Mouse (Mus musculus) forebrain, embryonic 16.5 days (tissue): ENCODE results near the gene Adgb. TPM values are rescaled to one million over a fixed set of nuclear protein-coding genes. Genes with fewer than 3 reads are reported as not detected.
A peak's percentile ranks its signal among the peaks of the same experiment; 100 is the strongest.
"Not testable (repeated sequence)": the region's sequence is repeated elsewhere in the genome, so short reads cannot be mapped to it uniquely, and the experiment has no call there.

Experiments used
- ATAC-seq: fragments of 200-750 bp; cut with Nextera tagmentation; 2 replicates; pipeline ENCODE4 v1.8.0; 2017; ENCODE audit warnings: mild to moderate bottlenecking, moderate library complexity
- H3K27ac ChIP-seq: fragments of 300-500 bp; sonication (generic); 2 replicates; pipeline ENCODE4 v1.5.1; 2014; ENCODE audit warnings: low read length, control low read depth
- H3K27me3 ChIP-seq: fragments of 300-500 bp; sonication (generic); replicated peaks from 2 replicates; pipeline ENCODE4 v1.6.1; 2014; ENCODE audit warnings: low read length; ENCODE audit not compliant: control insufficient read depth, insufficient read depth
- H3K36me3 ChIP-seq: fragments of 300-500 bp; sonication (generic); 2 replicates; pipeline ENCODE4 v1.6.1; 2014; ENCODE audit not compliant: control insufficient read depth, insufficient read depth
- H3K4me1 ChIP-seq: fragments of 300-500 bp; sonication (generic); replicated peaks from 2 replicates; pipeline ENCODE4 v1.6.1; 2014; ENCODE audit warnings: low read length; ENCODE audit not compliant: control insufficient read depth, insufficient read depth
- H3K4me2 ChIP-seq: fragments of 300-500 bp; sonication (generic); 2 replicates; pipeline ENCODE4 v1.6.1; 2014; ENCODE audit warnings: mild to moderate bottlenecking, low read length, control low read depth
- H3K4me3 ChIP-seq: fragments of 300-500 bp; sonication (generic); replicated peaks from 2 replicates; pipeline ENCODE4 v1.5.1; 2014; ENCODE audit warnings: mild to moderate bottlenecking, low read length, control low read depth
- H3K9ac ChIP-seq: fragments of 300-500 bp; sonication (generic); replicated peaks from 2 replicates; pipeline ENCODE4 v1.6.1; 2014; ENCODE audit warnings: low read depth, low read length, control low read depth
- H3K9me3 ChIP-seq: fragments of 300-500 bp; sonication (generic); 2 replicates; pipeline ENCODE4 v1.6.1; 2016; ENCODE audit warnings: low read length; ENCODE audit not compliant: control insufficient read depth
- WGBS: fragments of 180-500 bp; shearing (Covaris S2); extraction: QIAGEN DNeasy Blood & Tissue Kit; methylation state at CpG from one replicate; pipeline ENCODE4 v1.1.7; 2014; 5-methylcytosine and 5-hydroxymethylcytosine counted together
- polyA plus RNA-seq: library from polyadenylated mRNA; unstranded; fragments of >200 nt; fragmentation: Nextera tagmentation; extraction: Ambion mirVana; gene quantifications from 2 replicates; pipeline ENCODE4 v1.2.1, GENCODE M21; 2015

Adgb gene
- polyA plus RNA-seq = 0.11 and 0.14 TPM in 2 replicates

GRCm38 (mm10) chr10:10471961-10472610 is at the start of gene Adgb:
Gene Adgb (minus strand): TSS chr10:10472326.
- no peaks in the 10 kb centered on the region for H3K27me3 ChIP-seq
- peak; percentile 97 for ATAC-seq
- peak within 1 kb of the TSS; percentile 12 for H3K9ac ChIP-seq
- H3K27ac ChIP-seq = no peak within 1 kb of the TSS
- peak within 1 kb of the TSS; percentile 10 for H3K4me3 ChIP-seq
- H3K4me2 ChIP-seq = peak within 1 kb of the TSS; percentile 41
- no peaks in the 10 kb centered on the region for H3K36me3 ChIP-seq
- WGBS = 7% methylated on average over 22 of the region's 22 CpGs
- peaks cover 6% of the 10 kb centered on the region for H3K4me1 ChIP-seq
- H3K9me3 ChIP-seq = no peaks in the 10 kb centered on the region

DNA sequence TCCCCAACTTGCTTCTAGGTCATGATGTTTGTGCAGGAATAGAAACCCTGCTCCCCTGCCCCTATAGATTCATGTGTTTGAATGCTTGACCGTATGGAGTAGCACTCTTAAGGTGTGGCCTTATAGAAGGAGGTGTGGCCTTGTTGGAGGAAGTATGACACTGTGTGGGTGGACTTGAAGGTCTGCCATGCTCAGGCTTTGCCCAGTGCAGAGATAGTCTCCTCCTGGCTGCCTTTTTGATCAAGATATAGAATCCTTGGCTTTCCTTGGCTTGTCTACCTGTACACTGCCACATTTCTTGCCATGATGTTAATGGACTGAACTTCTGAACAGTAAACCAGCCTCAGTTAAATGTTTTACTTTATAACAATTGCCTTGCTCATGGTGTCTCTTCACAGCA is 8.0 kb upstream of the Adgb start:
- Histone ChIP-seq H3K4me2 (no peak overlapping the region), H3K4me1 (no peaks in the 10 kb centered on the region), H3K36me3 (no peaks in the 10 kb centered on the region), H3K27ac (no peak overlapping the region), H3K27me3 (no peaks in the 10 kb centered on the region), H3K9ac (no peak overlapping the region), H3K4me3 (no peak overlapping the region), H3K9me3 (no peaks in the 10 kb centered on the region)
- no peak for ATAC-seq
- 94% methylated on average over 1 of the region's 1 CpGs for WGBS

DNA sequence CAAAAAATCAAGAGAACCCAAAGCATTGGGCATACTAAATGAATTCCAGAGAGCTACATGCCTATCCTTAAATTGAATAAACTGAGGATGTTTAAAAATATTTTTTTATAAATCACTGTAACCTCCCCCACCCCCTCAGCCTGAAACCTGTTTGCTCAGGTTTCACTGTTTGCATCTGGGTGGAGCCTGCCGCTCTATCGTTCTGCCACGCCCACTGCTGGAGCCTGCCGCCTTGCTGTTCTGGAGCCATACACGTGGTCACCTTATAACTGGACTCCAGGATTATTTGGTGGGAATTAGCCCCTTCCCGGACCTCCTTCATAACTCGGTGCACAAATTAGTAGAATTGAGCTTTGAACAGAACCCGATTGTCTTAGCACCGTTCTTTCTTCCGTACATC is 5.3 kb upstream of the Adgb start:
- H3K4me1 ChIP-seq, H3K9me3 ChIP-seq, H3K27ac ChIP-seq, H3K36me3 ChIP-seq, H3K4me3 ChIP-seq, H3K4me2 ChIP-seq, ATAC-seq, H3K9ac ChIP-seq, H3K27me3 ChIP-seq: not testable (repeated sequence)
- 70% methylated on average over 10 of the region's 10 CpGs for WGBS

- H3K9me3 ChIP-seq = no peaks in the 10 kb centered on the region
- no peak overlapping the region for H3K4me3 ChIP-seq
- H3K27ac ChIP-seq = no peak overlapping the region
- no peak for ATAC-seq
- no peak overlapping the region for H3K9ac ChIP-seq
- no peaks in the 10 kb centered on the region for H3K27me3 ChIP-seq
- H3K4me1 ChIP-seq = peaks cover 5% of the 10 kb centered on the region
- no peak overlapping the region for H3K4me2 ChIP-seq
- no peaks in the 10 kb centered on the region for H3K36me3 ChIP-seq
- 47% methylated on average over 5 of the region's 5 CpGs for WGBS
These were observed 4.8 kb upstream of the Adgb start for GRCm38 (mm10) chr10:10476956-10477355.

- no peaks in the 10 kb centered on the region for H3K36me3 ChIP-seq
- peaks cover 6% of the 10 kb centered on the region for H3K4me1 ChIP-seq
- WGBS = 81% methylated on average over 2 of the region's 2 CpGs
- no peak overlapping the region for H3K9ac ChIP-seq
- H3K9me3 ChIP-seq = no peaks in the 10 kb centered on the region
- no peak overlapping the region for H3K27ac ChIP-seq
- no peaks in the 10 kb centered on the region for H3K27me3 ChIP-seq
- H3K4me3 ChIP-seq = no peak overlapping the region
- ATAC-seq = no peak
- H3K4me2 ChIP-seq = no peak overlapping the region
These were observed 4.4 kb upstream of the Adgb start for GRCm38 (mm10) chr10:10476549-10476948.

GRCm38 (mm10) chr10:10468699-10469547 is 3.2 kb downstream of the Adgb start:
- H3K36me3 ChIP-seq = no peaks in the 10 kb centered on the region
- ATAC-seq = peak; percentile 71

DNA sequence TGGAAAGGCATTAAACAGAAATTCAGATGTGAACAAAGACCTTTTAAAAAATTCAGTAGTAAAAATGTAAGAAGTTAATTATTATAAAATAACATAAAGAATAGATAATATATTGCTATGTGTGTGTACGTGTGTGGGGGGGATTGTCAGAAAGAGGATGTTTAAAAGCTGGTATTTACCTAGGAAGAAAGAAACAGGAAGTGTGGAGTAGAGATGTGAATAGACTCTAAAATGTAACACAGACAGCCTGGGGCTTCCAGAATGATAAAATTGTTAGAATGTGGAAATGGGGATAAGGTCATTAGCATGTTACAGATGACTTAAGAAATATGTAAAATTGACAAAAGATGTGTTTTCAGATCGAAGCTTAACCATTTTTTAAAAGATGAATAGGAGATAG is 12.0 kb downstream of the Adgb start:
- Histone ChIP-seq H3K27me3 (no peaks in the 10 kb centered on the region), H3K36me3 (no peaks in the 10 kb centered on the region), H3K4me2 (no peak overlapping the region), H3K9ac (no peak overlapping the region), H3K9me3 (no peaks in the 10 kb centered on the region), H3K27ac (no peak overlapping the region), H3K4me3 (no peak overlapping the region), H3K4me1 (no peaks in the 10 kb centered on the region)
- WGBS = 78% methylated on average over 2 of the region's 2 CpGs
- no peak for ATAC-seq

More at GRCm38 (mm10) chr10:10468699-10469547, 3.2 kb downstream of the Adgb start:
- Histone ChIP-seq H3K4me3 (no peak overlapping the region), H3K27me3 (no peaks in the 10 kb centered on the region), H3K9ac (no peak overlapping the region), H3K9me3 (no peaks in the 10 kb centered on the region), H3K4me2 (no peak overlapping the region), H3K4me1 (peaks cover 6% of the 10 kb centered on the region), H3K27ac (no peak overlapping the region)
- WGBS = 31% methylated on average over 6 of the region's 6 CpGs

GRCm38 (mm10) chr10:10456991-10457390 is 15.1 kb downstream of the Adgb start:
- Histone ChIP-seq H3K4me3 (no peak overlapping the region), H3K27ac (no peak overlapping the region), H3K9me3 (no peaks in the 10 kb centered on the region), H3K4me1 (no peaks in the 10 kb centered on the region), H3K27me3 (no peaks in the 10 kb centered on the region), H3K9ac (no peak overlapping the region), H3K4me2 (no peak overlapping the region), H3K36me3 (no peaks in the 10 kb centered on the region)
- 90% methylated on average over 5 of the region's 5 CpGs for WGBS
- ATAC-seq = no peak

GRCm38 (mm10) chr10:10449067-10449466 is 23.1 kb downstream of the Adgb start:
- 73% methylated on average over 3 of the region's 3 CpGs for WGBS
- H3K36me3 ChIP-seq = no peaks in the 10 kb centered on the region
- H3K9ac ChIP-seq = no peak overlapping the region
- H3K4me1 ChIP-seq = no peaks in the 10 kb centered on the region
- no peaks in the 10 kb centered on the region for H3K9me3 ChIP-seq
- H3K27ac ChIP-seq = no peak overlapping the region
- no peak overlapping the region for H3K4me2 ChIP-seq
- H3K4me3 ChIP-seq = no peak overlapping the region
- no peak for ATAC-seq
- H3K27me3 ChIP-seq = no peaks in the 10 kb centered on the region
